Mouse (Mus musculus): ENCODE measurements around the gene Gm20388. TPM values are rescaled to one million over a fixed set of nuclear protein-coding genes. Genes with fewer than 3 reads are reported as not detected.

Gm20388 gene
- total and polyA plus RNA-seq, 2 experiments from 2014 or later = 51.3 TPM; not detected in 1

DNA sequence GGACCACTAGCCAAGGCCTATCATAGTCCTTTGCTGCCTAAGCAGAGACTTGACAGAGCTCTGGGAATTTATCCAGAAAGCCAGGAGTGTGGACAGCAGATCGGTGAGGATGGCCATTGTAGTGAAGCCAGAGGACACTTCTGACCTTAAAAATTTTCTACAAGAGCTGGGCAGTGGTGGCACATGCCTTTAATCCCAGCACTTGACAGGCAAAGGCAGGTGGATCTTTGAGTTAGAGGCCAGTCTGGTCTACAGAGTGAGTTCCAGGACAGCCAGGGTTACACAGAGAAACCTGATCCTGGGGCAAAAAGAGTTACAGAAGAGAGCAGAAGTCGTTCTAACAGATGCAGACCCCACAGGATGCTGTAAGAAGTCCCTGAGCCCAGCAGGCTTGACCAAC lies 2405.8 kb downstream of the Gm20388 start:
- Histone ChIP-seq H3K36me3 (ENCODE audit: insufficient read depth) (no peaks in the 10 kb centered on the region), H3K27ac (ENCODE audit: low read depth, low read length) (no peak overlapping the region), H3K4me1 (ENCODE audit: insufficient read depth) (no peaks in the 10 kb centered on the region), H3K9ac (no peak overlapping the region), H3K4me3 (ENCODE audit: low read depth, low read length) (no peak overlapping the region), H3K9me3 (ENCODE audit: low read length) (no peaks in the 10 kb centered on the region), H3K4me2 (ENCODE audit: low read depth) (no peak overlapping the region), H3K27me3 (ENCODE audit: insufficient read depth, low read length) (no peaks in the 10 kb centered on the region)
- 70% methylated on average over 2 of the region's 2 CpGs for WGBS
- TF ChIP-seq CTCF (IDR thresholded peaks at IDR 0.05; ENCODE audit: low read depth) = no peak
- no peak for ATAC-seq
- DNase-seq = no peak

GRCm38 (mm10) chr8:122317918-122318475 lies 2407.4 kb downstream of the Gm20388 start:
- 50% methylated on average over 8 of the region's 8 CpGs for WGBS

GRCm38 (mm10) chr8:122319045-122319707 lies 2408.5 kb downstream of the Gm20388 start:
- Histone ChIP-seq H3K27ac (ENCODE audit: low read depth, low read length) (no peak overlapping the region), H3K9me3 (ENCODE audit: low read length) (no peaks in the 10 kb centered on the region), H3K4me1 (ENCODE audit: insufficient read depth) (no peaks in the 10 kb centered on the region), H3K36me3 (ENCODE audit: insufficient read depth) (no peaks in the 10 kb centered on the region), H3K4me2 (ENCODE audit: low read depth) (no peak overlapping the region), H3K9ac (no peak overlapping the region), H3K4me3 (ENCODE audit: low read depth, low read length) (no peak overlapping the region), H3K27me3 (ENCODE audit: insufficient read depth, low read length) (no peaks in the 10 kb centered on the region)
- no peak for TF ChIP-seq CTCF (IDR thresholded peaks at IDR 0.05; ENCODE audit: low read depth)
- DNase-seq = no peak
- no peak for ATAC-seq
- 76% methylated on average over 11 of the region's 11 CpGs for WGBS

More at GRCm38 (mm10) chr8:122317918-122318475, 2407.4 kb downstream of the Gm20388 start:
- Histone ChIP-seq H3K9ac (no peak overlapping the region), H3K4me3 (ENCODE audit: low read depth, low read length) (no peak overlapping the region), H3K4me1 (ENCODE audit: insufficient read depth) (no peaks in the 10 kb centered on the region), H3K27me3 (ENCODE audit: insufficient read depth, low read length) (no peaks in the 10 kb centered on the region), H3K9me3 (ENCODE audit: low read length) (no peaks in the 10 kb centered on the region), H3K4me2 (ENCODE audit: low read depth) (no peak overlapping the region), H3K27ac (ENCODE audit: low read depth, low read length) (no peak overlapping the region), H3K36me3 (ENCODE audit: insufficient read depth) (no peaks in the 10 kb centered on the region)
- no peak for ATAC-seq
- TF ChIP-seq CTCF (IDR thresholded peaks at IDR 0.05; ENCODE audit: low read depth) = no peak
- no peak for DNase-seq

GRCm38 (mm10) chr8:122319708-122320075 lies 2409.1 kb downstream of the Gm20388 start:
- no peak overlapping the region for H3K9ac ChIP-seq
- no peaks in the 10 kb centered on the region for H3K9me3 ChIP-seq (ENCODE audit: low read length)
- H3K27ac ChIP-seq (ENCODE audit: low read depth, low read length) = no peak overlapping the region
- H3K4me1 ChIP-seq (ENCODE audit: insufficient read depth) = no peaks in the 10 kb centered on the region
- H3K4me3 ChIP-seq (ENCODE audit: low read depth, low read length) = no peak overlapping the region
- DNase-seq (no peak), ATAC-seq (no peak)
- H3K27me3 ChIP-seq (ENCODE audit: insufficient read depth, low read length) = no peaks in the 10 kb centered on the region
- no peak overlapping the region for H3K4me2 ChIP-seq (ENCODE audit: low read depth)
- 75% methylated on average over 7 of the region's 7 CpGs for WGBS
- no peak for TF ChIP-seq CTCF (IDR thresholded peaks at IDR 0.05; ENCODE audit: low read depth)
- no peaks in the 10 kb centered on the region for H3K36me3 ChIP-seq (ENCODE audit: insufficient read depth)

GRCm38 (mm10) chr8:122320541-122320940 lies 2409.9 kb downstream of the Gm20388 start:
- ATAC-seq = no peak
- WGBS = 8% methylated on average over 3 of the region's 3 CpGs

DNA sequence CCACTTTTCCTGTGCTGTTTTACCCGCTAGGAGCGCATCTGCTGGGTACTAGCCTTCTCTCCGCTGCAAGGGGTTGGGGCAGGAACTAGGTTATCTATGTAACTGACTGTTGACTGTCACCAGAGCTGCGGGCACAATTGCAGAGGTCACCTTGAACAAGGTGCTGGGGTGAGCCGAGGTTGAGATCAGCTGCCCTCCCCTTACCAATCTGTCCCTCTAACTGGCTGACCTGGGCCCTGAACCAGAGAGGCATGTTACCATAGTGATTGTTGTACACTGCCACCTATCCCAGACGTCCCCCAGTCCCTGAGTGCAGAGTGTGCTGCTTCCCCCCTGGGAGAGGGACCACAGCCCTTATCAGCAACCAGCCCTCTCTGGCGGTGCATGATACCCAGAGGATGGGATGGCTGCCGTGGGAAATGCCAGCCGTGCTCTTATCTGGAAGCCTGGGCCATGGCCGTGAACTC lies 2410.8 kb downstream of the Gm20388 start:
- Histone ChIP-seq H3K9ac (no peak overlapping the region), H3K4me3 (ENCODE audit: low read depth, low read length) (no peak overlapping the region), H3K9me3 (ENCODE audit: low read length) (no peaks in the 10 kb centered on the region), H3K27me3 (ENCODE audit: insufficient read depth, low read length) (no peaks in the 10 kb centered on the region), H3K4me1 (ENCODE audit: insufficient read depth) (no peaks in the 10 kb centered on the region), H3K36me3 (ENCODE audit: insufficient read depth) (no peaks in the 10 kb centered on the region), H3K4me2 (ENCODE audit: low read depth) (no peak overlapping the region), H3K27ac (ENCODE audit: low read depth, low read length) (no peak overlapping the region)
- ATAC-seq (no peak), DNase-seq (no peak)
- no peak for TF ChIP-seq CTCF (IDR thresholded peaks at IDR 0.05; ENCODE audit: low read depth)
- 73% methylated on average over 10 of the region's 10 CpGs for WGBS

More at GRCm38 (mm10) chr8:122320541-122320940, 2409.9 kb downstream of the Gm20388 start:
- no peak overlapping the region for H3K27ac ChIP-seq (ENCODE audit: low read depth, low read length)
- H3K36me3 ChIP-seq (ENCODE audit: insufficient read depth) = no peaks in the 10 kb centered on the region
- TF ChIP-seq CTCF (IDR thresholded peaks at IDR 0.05; ENCODE audit: low read depth) = no peak
- H3K9ac ChIP-seq = no peak overlapping the region
- no peaks in the 10 kb centered on the region for H3K4me1 ChIP-seq (ENCODE audit: insufficient read depth)
- H3K9me3 ChIP-seq (ENCODE audit: low read length) = no peaks in the 10 kb centered on the region
- H3K27me3 ChIP-seq (ENCODE audit: insufficient read depth, low read length) = no peaks in the 10 kb centered on the region
- no peak overlapping the region for H3K4me3 ChIP-seq (ENCODE audit: low read depth, low read length)
- H3K4me2 ChIP-seq (ENCODE audit: low read depth) = no peak overlapping the region
- no peak for DNase-seq

DNA sequence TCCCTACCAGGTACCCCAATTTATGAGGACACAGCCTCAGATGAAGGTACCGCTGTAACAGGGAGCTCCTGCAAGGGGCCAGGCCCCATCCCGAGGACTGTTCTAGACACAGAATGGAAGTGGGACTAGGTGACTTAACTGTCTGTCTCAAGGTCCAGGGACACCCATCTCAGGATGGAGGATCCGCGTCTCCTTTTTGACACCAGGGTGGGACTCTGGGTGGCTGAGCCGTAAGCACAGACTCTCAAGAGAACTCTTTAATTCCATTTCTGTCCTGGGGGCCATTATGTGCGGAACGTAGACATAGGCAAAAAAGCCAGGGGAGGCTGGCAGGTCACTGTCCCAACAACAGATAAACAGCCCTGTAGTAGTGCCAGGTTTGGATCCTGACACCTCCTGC lies 2411.5 kb downstream of the Gm20388 start:
- H3K4me2 ChIP-seq (ENCODE audit: low read depth) = no peak overlapping the region
- no peaks in the 10 kb centered on the region for H3K36me3 ChIP-seq (ENCODE audit: insufficient read depth)
- WGBS = 94% methylated on average over 7 of the region's 7 CpGs
- H3K9me3 ChIP-seq (ENCODE audit: low read length) = no peaks in the 10 kb centered on the region
- no peak for DNase-seq
- H3K4me1 ChIP-seq (ENCODE audit: insufficient read depth) = no peaks in the 10 kb centered on the region
- no peak for ATAC-seq
- no peak overlapping the region for H3K9ac ChIP-seq
- no peak for TF ChIP-seq CTCF (IDR thresholded peaks at IDR 0.05; ENCODE audit: low read depth)
- no peak overlapping the region for H3K27ac ChIP-seq (ENCODE audit: low read depth, low read length)
- no peak overlapping the region for H3K4me3 ChIP-seq (ENCODE audit: low read depth, low read length)
- no peaks in the 10 kb centered on the region for H3K27me3 ChIP-seq (ENCODE audit: insufficient read depth, low read length)

All from forebrain, postnatal 0 days (tissue).